Mouse (Mus musculus): ENCODE results near the gene Gm47969. TPM values are rescaled to one million over a fixed set of nuclear protein-coding genes. Genes with fewer than 3 reads are reported as not detected.

Gene Gm47969
- polyA plus RNA-seq, 1 experiment from 2014 or later = not detected

DNA sequence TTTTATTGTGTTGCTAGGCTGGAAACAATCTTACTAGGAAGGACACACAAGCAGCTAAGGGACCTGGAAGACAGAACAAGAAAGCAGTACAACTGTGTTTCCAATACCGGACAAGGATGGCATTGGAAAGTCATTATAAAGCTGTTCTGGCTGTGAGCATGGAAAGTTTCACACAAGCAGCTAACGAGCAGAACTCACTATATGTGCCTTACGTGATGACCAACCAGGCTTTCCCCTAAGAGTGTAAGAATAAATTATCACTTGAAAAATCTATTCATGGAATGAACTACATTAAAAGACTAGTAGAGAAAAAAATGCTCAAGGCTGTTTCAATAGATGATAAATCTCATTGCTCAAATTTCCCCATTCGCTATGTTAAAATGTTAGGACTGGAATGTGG, 21.8 kb downstream of the Gm47969 start:
- Histone ChIP-seq H3K4me3 (replicated peaks; ENCODE audit: low read length) (no peak overlapping the region), H3K4me2 (ENCODE audit: low read length) (no peak overlapping the region), H3K4me1 (replicated peaks; ENCODE audit: control insufficient read depth, insufficient read depth, low read length) (no peaks in the 10 kb centered on the region), H3K36me3 (ENCODE audit: control insufficient read depth, insufficient read depth) (no peaks in the 10 kb centered on the region), H3K27me3 (replicated peaks; ENCODE audit: control insufficient read depth, insufficient read depth, low read length) (no peaks in the 10 kb centered on the region), H3K9ac (replicated peaks; ENCODE audit: low read depth, low read length) (no peak overlapping the region), H3K9me3 (ENCODE audit: control insufficient read depth, low read length) (no peaks in the 10 kb centered on the region), H3K27ac (ENCODE audit: low read length) (no peak overlapping the region)
- 58% methylated on average over 4 of the region's 4 CpGs for WGBS
- ATAC-seq = 0 out of 2 replicates have a peak, but pooled peaks have one; percentile 15

GRCm38 (mm10) chr1:83067205-83067604, 22.5 kb downstream of the Gm47969 start:
- 78% methylated on average over 10 of the region's 10 CpGs for WGBS
- no peak overlapping the region for H3K4me3 ChIP-seq (replicated peaks; ENCODE audit: low read length)

GRCm38 (mm10) chr1:83075526-83076189, 30.9 kb downstream of the Gm47969 start:
- H3K27me3 ChIP-seq (replicated peaks; ENCODE audit: control insufficient read depth, insufficient read depth, low read length) = no peaks in the 10 kb centered on the region
- H3K36me3 ChIP-seq (ENCODE audit: control insufficient read depth, insufficient read depth) = no peaks in the 10 kb centered on the region
- no peaks in the 10 kb centered on the region for H3K9me3 ChIP-seq (ENCODE audit: control insufficient read depth, low read length)
- no peak overlapping the region for H3K27ac ChIP-seq (ENCODE audit: low read length)
- peak overlapping the region; percentile 25 for H3K4me3 ChIP-seq (replicated peaks; ENCODE audit: low read length)
- H3K4me2 ChIP-seq (ENCODE audit: low read length) = peak overlapping the region; percentile 50
- no peak overlapping the region; the same call in 1 of the 2 replicates for H3K9ac ChIP-seq (replicated peaks; ENCODE audit: low read depth, low read length)
- ATAC-seq = peak; percentile 72
- H3K4me1 ChIP-seq (replicated peaks; ENCODE audit: control insufficient read depth, insufficient read depth, low read length) = no peaks in the 10 kb centered on the region; the same call in 1 of the 2 replicates
- 29% methylated on average over 15 of the region's 15 CpGs for WGBS

More at GRCm38 (mm10) chr1:83067205-83067604, 22.5 kb downstream of the Gm47969 start:
- Histone ChIP-seq H3K9ac (replicated peaks; ENCODE audit: low read depth, low read length) (no peak overlapping the region), H3K4me1 (replicated peaks; ENCODE audit: control insufficient read depth, insufficient read depth, low read length) (no peaks in the 10 kb centered on the region), H3K4me2 (ENCODE audit: low read length) (no peak overlapping the region), H3K27me3 (replicated peaks; ENCODE audit: control insufficient read depth, insufficient read depth, low read length) (no peaks in the 10 kb centered on the region), H3K27ac (ENCODE audit: low read length) (no peak overlapping the region), H3K36me3 (ENCODE audit: control insufficient read depth, insufficient read depth) (no peaks in the 10 kb centered on the region), H3K9me3 (ENCODE audit: control insufficient read depth, low read length) (no peaks in the 10 kb centered on the region)
- no peak for ATAC-seq

DNA sequence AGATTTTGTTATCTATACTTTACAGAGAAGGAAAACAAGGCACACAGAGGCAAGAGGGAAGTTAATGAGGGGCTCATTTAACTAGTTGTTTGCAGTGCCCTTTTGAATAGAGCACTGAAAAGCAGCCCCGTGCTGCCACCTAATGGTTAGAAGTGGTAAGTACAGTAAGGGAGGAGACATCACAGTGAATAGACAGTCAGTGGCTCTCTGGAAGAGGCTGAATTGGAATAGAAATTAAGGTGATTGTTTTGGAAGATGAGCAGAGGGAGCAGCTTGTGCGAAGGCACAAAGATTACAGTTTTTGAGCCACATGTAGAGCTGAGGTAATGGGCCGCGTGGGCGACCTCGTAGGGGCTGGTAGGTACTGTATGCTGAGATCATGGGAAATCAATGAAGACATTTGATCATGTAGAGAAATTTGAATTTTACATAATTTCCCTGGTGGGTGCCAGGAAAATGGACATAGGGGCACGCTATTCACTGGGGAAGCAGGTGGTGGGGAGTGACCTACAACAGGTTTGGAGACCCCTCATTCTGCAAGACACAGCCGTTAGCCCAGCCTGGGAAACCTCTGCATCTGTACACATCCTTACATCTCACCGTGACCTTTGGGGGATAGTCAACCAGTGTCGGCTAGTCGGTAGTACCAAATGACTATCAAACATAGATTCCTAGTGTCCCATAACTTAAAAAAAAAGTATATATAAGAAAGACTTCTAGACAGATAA, 31.6 kb downstream of the Gm47969 start:
- no peak overlapping the region for H3K9ac ChIP-seq (replicated peaks; ENCODE audit: low read depth, low read length)
- peak; percentile 98 for ATAC-seq
- no peak overlapping the region for H3K27ac ChIP-seq (ENCODE audit: low read length)

DNA sequence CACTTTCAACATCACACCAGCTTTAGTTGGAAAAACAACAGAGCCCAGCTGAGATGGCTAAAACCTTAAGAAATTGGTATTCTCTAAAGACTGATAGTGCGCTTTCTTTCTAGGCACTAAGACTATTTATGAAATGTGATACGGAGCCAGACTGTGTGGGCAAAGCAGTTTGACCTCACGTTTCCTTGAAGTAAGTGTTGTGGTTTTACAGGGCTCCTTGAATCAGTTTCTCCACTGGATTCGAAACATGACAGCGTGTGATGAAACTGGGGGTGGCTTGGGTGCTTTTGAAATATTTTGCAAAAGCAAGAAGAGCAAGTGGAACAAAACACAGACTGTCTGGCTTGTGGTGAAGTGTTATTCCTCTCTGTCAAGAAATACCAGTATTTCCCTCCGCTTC, 32.3 kb downstream of the Gm47969 start:
- no peaks in the 10 kb centered on the region for H3K27me3 ChIP-seq (replicated peaks; ENCODE audit: control insufficient read depth, insufficient read depth, low read length)
- H3K4me2 ChIP-seq (ENCODE audit: low read length) = no peak overlapping the region
- H3K4me3 ChIP-seq (replicated peaks; ENCODE audit: low read length) = no peak overlapping the region
- H3K4me1 ChIP-seq (replicated peaks; ENCODE audit: control insufficient read depth, insufficient read depth, low read length) = no peaks in the 10 kb centered on the region; the same call in 1 of the 2 replicates
- no peak for ATAC-seq
- H3K9me3 ChIP-seq (ENCODE audit: control insufficient read depth, low read length) = no peaks in the 10 kb centered on the region
- no peak overlapping the region for H3K9ac ChIP-seq (replicated peaks; ENCODE audit: low read depth, low read length)
- H3K27ac ChIP-seq (ENCODE audit: low read length) = no peak overlapping the region
- no peaks in the 10 kb centered on the region for H3K36me3 ChIP-seq (ENCODE audit: control insufficient read depth, insufficient read depth)
- 85% methylated on average over 6 of the region's 6 CpGs for WGBS

More for the DNA sequence above, 31.6 kb downstream of the Gm47969 start:
- Histone ChIP-seq H3K4me3 (replicated peaks; ENCODE audit: low read length) (peak overlapping the region; percentile 25), H3K27me3 (replicated peaks; ENCODE audit: control insufficient read depth, insufficient read depth, low read length) (no peaks in the 10 kb centered on the region), H3K9me3 (ENCODE audit: control insufficient read depth, low read length) (no peaks in the 10 kb centered on the region), H3K4me1 (replicated peaks; ENCODE audit: control insufficient read depth, insufficient read depth, low read length) (no peaks in the 10 kb centered on the region; the same call in 1 of the 2 replicates), H3K36me3 (ENCODE audit: control insufficient read depth, insufficient read depth) (no peaks in the 10 kb centered on the region), H3K4me2 (ENCODE audit: low read length) (peak overlapping the region; percentile 50)
- WGBS = 50% methylated on average over 11 of the region's 11 CpGs

DNA sequence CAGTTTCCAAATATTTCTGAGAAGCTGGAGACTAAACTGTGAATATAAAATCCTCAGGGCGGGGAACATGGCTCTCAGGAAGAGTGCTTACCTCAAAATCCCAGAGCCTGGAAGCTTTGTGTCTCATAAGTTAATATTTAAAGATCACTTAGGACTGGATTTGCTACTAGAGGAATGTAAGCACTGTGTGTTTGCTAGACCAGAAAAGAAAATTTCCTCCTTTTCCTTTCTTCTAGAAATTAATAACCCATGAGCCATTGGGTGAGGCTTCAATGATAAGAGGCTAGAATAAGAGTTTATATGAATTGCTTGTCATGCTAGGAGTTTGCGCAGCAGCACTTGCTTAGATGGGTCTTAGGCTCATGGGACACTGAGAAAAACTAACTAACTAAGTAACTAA, 40.1 kb downstream of the Gm47969 start:
- Histone ChIP-seq H3K27me3 (replicated peaks; ENCODE audit: control insufficient read depth, insufficient read depth, low read length) (no peaks in the 10 kb centered on the region), H3K9ac (replicated peaks; ENCODE audit: low read depth, low read length) (no peak overlapping the region), H3K4me3 (replicated peaks; ENCODE audit: low read length) (no peak overlapping the region), H3K4me1 (replicated peaks; ENCODE audit: control insufficient read depth, insufficient read depth, low read length) (no peaks in the 10 kb centered on the region), H3K9me3 (ENCODE audit: control insufficient read depth, low read length) (no peaks in the 10 kb centered on the region), H3K4me2 (ENCODE audit: low read length) (no peak overlapping the region), H3K27ac (ENCODE audit: low read length) (no peak overlapping the region), H3K36me3 (ENCODE audit: control insufficient read depth, insufficient read depth) (no peaks in the 10 kb centered on the region)
- ATAC-seq = no peak
- 87% methylated on average over 2 of the region's 2 CpGs for WGBS

DNA sequence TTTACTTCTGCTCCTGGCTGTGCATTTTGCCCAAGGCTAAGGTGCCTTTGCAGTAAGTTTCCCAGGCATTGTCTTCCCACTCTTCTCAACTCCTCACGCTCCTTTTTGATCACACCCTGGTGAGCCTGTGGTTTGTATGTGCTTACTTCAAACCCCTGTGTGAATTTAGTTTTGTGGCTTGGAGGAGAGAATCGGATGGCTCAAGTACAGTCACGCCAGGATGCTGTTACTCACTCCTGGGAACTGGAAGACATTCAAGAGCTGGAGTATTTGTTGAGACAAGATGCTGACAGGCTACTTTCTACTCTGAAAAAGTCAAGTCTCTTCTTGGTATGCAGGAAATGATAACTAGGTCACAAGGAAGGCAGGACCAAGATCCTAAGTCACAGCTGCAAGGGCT, 46.5 kb downstream of the Gm47969 start:
- Histone ChIP-seq H3K4me2 (ENCODE audit: low read length) (no peak overlapping the region), H3K4me1 (replicated peaks; ENCODE audit: control insufficient read depth, insufficient read depth, low read length) (no peaks in the 10 kb centered on the region), H3K36me3 (ENCODE audit: control insufficient read depth, insufficient read depth) (no peaks in the 10 kb centered on the region), H3K4me3 (replicated peaks; ENCODE audit: low read length) (no peak overlapping the region), H3K9me3 (ENCODE audit: control insufficient read depth, low read length) (no peaks in the 10 kb centered on the region), H3K27me3 (replicated peaks; ENCODE audit: control insufficient read depth, insufficient read depth, low read length) (no peaks in the 10 kb centered on the region), H3K27ac (ENCODE audit: low read length) (no peak overlapping the region), H3K9ac (replicated peaks; ENCODE audit: low read depth, low read length) (no peak overlapping the region)
- ATAC-seq = no peak
- WGBS = 79% methylated on average over 3 of the region's 3 CpGs

Other genes with a start within 250 kb of the Gm47969 start
- 33.7 and 39.9 TPM in 2 replicates for gene Agfg1, start 205.4 kb upstream of the Gm47969 start, polyA plus RNA-seq (2015; fragmentation: Nextera tagmentation; extraction: Ambion mirVana)
- 0.32 TPM in 1 of 2 replicates, not detected in the other for gene A030005L19Rik, start 131.6 kb upstream of the Gm47969 start, polyA plus RNA-seq (2015; fragmentation: Nextera tagmentation; extraction: Ambion mirVana)
- gene A030014E15Rik, start 120.0 kb upstream of the Gm47969 start, polyA plus RNA-seq (2015; fragmentation: Nextera tagmentation; extraction: Ambion mirVana) = not detected in 2 replicates
- gene Gm6217, start 113.5 kb upstream of the Gm47969 start, polyA plus RNA-seq (2015; fragmentation: Nextera tagmentation; extraction: Ambion mirVana) = not detected in 2 replicates
- gene A030003K21Rik, start 101.5 kb upstream of the Gm47969 start, polyA plus RNA-seq (2015; fragmentation: Nextera tagmentation; extraction: Ambion mirVana) = not detected in 2 replicates
- gene Gm7544, start 88.9 kb upstream of the Gm47969 start, polyA plus RNA-seq (2015; fragmentation: Nextera tagmentation; extraction: Ambion mirVana) = not detected in 2 replicates
- not detected in 2 replicates for gene Gm47955, start 84.6 kb upstream of the Gm47969 start, polyA plus RNA-seq (2015; fragmentation: Nextera tagmentation; extraction: Ambion mirVana)
- not detected in 2 replicates for gene Gm47959, start 44.4 kb upstream of the Gm47969 start, polyA plus RNA-seq (2015; fragmentation: Nextera tagmentation; extraction: Ambion mirVana)
- 1.2 TPM in 2 replicates for gene Slc19a3, start 6.5 kb upstream of the Gm47969 start, polyA plus RNA-seq (2015; fragmentation: Nextera tagmentation; extraction: Ambion mirVana)
- gene Krtap28-10, start 2.5 kb upstream of the Gm47969 start, polyA plus RNA-seq (2015; fragmentation: Nextera tagmentation; extraction: Ambion mirVana) = not detected in 2 replicates
- gene A030005K14Rik, start 14.4 kb downstream of the Gm47969 start, polyA plus RNA-seq (2015; fragmentation: Nextera tagmentation; extraction: Ambion mirVana) = not detected in 2 replicates
- not detected in 2 replicates for gene Krtap28-13, start 16.0 kb downstream of the Gm47969 start, polyA plus RNA-seq (2015; fragmentation: Nextera tagmentation; extraction: Ambion mirVana)
- gene Ccl20, start 71.8 kb downstream of the Gm47969 start, polyA plus RNA-seq (2015; fragmentation: Nextera tagmentation; extraction: Ambion mirVana) = not detected in 2 replicates
- 0.82 and 0.89 TPM in 2 replicates for gene Daw1, start 114.8 kb downstream of the Gm47969 start, polyA plus RNA-seq (2015; fragmentation: Nextera tagmentation; extraction: Ambion mirVana)

All from forebrain, embryonic 16.5 days (tissue).